Mouse (Mus musculus) G1E (cell line): ENCODE measurements around the gene Phldb1.

ENCODE experiments used
- CTCF ChIP-seq: IDR thresholded peaks from 2 replicates; pipeline ENCODE4 v1.5.1; 2012; ENCODE audit warnings: low read depth, low read length, inconsistent platforms, mixed read lengths
- GATA1 ChIP-seq: IDR thresholded peaks from 2 replicates; pipeline ENCODE4 v1.6.1; 2012; ENCODE audit warnings: borderline replicate concordance, low read length, inconsistent platforms, mixed read lengths

GRCm38 (mm10) chr9:44647026-44647425 lies 88.0 kb downstream of the Phldb1 start:
- TF ChIP-seq CTCF = no peak
- TF ChIP-seq GATA1 = no peak
